Mouse (Mus musculus) kidney, embryonic 15.5 days (tissue): ENCODE measurements around the gene Rmdn2. TPM values are rescaled to one million over a fixed set of nuclear protein-coding genes. Genes with fewer than 3 reads are reported as not detected.

Source experiments
- ATAC-seq: fragments of 200-750 bp; cut with Nextera tagmentation; replicated peaks from 2 replicates; pipeline ENCODE4 v1.8.0; 2017; ENCODE audit warnings: moderate TSS enrichment; ENCODE audit not compliant: low FRiP score
- H3K27ac ChIP-seq: fragments of 300-500 bp; sonication (generic); 2 replicates; pipeline ENCODE4 v1.5.1; 2015; ENCODE audit warnings: mild to moderate bottlenecking, inconsistent platforms
- H3K27me3 ChIP-seq: fragments of 300-500 bp; sonication (generic); 2 replicates; pipeline ENCODE4 v1.6.1; 2015; ENCODE audit warnings: inconsistent platforms
- H3K36me3 ChIP-seq: fragments of 300-500 bp; sonication (generic); 2 replicates; pipeline ENCODE4 v1.6.1; 2015; ENCODE audit warnings: inconsistent platforms
- H3K4me1 ChIP-seq: fragments of 300-500 bp; sonication (generic); 2 replicates; pipeline ENCODE4 v1.6.1; 2015; ENCODE audit warnings: inconsistent platforms
- H3K4me2 ChIP-seq: fragments of 300-500 bp; sonication (generic); 2 replicates; pipeline ENCODE4 v1.6.1; 2015; ENCODE audit warnings: moderate library complexity, mild to moderate bottlenecking, inconsistent platforms
- H3K4me3 ChIP-seq: fragments of 300-500 bp; sonication (generic); replicated peaks from 2 replicates; pipeline ENCODE4 v1.5.1; 2015; ENCODE audit warnings: mild to moderate bottlenecking, inconsistent platforms
- H3K9ac ChIP-seq: fragments of 300-500 bp; sonication (generic); 2 replicates; pipeline ENCODE4 v1.6.1; 2015; ENCODE audit warnings: mild to moderate bottlenecking, inconsistent platforms
- H3K9me3 ChIP-seq: fragments of 300-500 bp; sonication (generic); replicated peaks from 2 replicates; pipeline ENCODE4 v1.6.1; 2016; ENCODE audit warnings: inconsistent platforms
- WGBS: fragments of 180-500 bp; shearing (Covaris S2); methylation state at CpG from one replicate; pipeline ENCODE4 v1.1.7; 2015; ENCODE audit warnings: mixed read lengths; 5-methylcytosine and 5-hydroxymethylcytosine counted together
- polyA plus RNA-seq: library from polyadenylated mRNA; unstranded; fragments of >200 nt; fragmentation: Nextera tagmentation; extraction: Ambion mirVana; gene quantifications from 2 replicates; pipeline ENCODE4 v1.2.1, GENCODE M21; 2015

Rmdn2 gene
- polyA plus RNA-seq, 1 experiment from 2014 or later = 15.5 TPM

DNA sequence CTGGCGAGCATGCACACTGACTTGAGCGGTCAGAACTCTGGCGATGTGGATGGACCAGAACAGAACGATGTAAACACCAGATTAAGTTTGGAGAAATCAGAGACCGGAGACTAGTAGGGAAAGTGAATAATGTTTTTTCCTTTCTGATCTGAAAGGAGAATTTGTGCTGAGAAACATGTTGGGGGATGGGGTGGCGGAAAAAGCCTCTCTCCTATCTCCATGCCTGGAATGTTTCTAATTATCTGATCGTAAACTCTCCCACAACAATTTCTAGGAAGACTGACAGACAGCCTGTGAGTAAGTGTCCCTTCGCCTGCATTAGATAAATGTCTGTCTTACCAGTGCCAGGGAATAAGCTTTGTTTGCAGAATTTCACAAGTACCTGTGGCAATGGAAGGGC is 119.3 kb downstream of the Rmdn2 start:
- H3K36me3 ChIP-seq = no peaks in the 10 kb centered on the region
- WGBS = 42% methylated on average over 8 of the region's 8 CpGs
- peaks cover 38% of the 10 kb centered on the region for H3K4me1 ChIP-seq
- peak overlapping the region; percentile 3; the same call in 1 of the 2 replicates for H3K27ac ChIP-seq
- no peak overlapping the region for H3K4me3 ChIP-seq
- ATAC-seq = no peak
- H3K27me3 ChIP-seq = no peaks in the 10 kb centered on the region
- H3K9ac ChIP-seq = no peak overlapping the region
- no peaks in the 10 kb centered on the region for H3K9me3 ChIP-seq
- H3K4me2 ChIP-seq = no peak overlapping the region

DNA sequence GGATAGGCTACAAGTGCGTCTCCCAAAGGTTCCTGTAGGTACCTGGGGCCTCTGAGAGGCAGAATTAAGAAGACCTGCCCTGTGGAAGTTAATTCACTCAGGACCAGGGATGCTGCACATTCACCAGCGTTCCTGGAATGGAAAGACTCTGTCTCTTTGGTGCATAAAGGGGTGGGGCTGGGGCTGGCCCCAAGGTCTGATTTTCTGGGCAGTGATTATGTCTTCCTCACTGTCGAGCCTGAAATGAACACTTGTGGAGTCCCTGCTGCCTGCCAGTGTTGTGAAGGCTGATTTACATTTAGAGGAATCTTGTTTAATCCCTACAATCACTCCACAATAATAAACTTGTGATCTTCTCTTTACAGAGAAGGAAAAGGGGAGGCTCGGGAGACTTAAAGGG is 121.4 kb downstream of the Rmdn2 start:
- peaks cover 45% of the 10 kb centered on the region for H3K4me1 ChIP-seq
- no peaks in the 10 kb centered on the region for H3K9me3 ChIP-seq
- no peak overlapping the region for H3K4me3 ChIP-seq
- H3K9ac ChIP-seq = no peak overlapping the region
- no peaks in the 10 kb centered on the region for H3K27me3 ChIP-seq
- no peaks in the 10 kb centered on the region for H3K36me3 ChIP-seq
- no peak overlapping the region for H3K27ac ChIP-seq
- WGBS = 63% methylated on average over 4 of the region's 4 CpGs
- ATAC-seq = no peak
- no peak overlapping the region for H3K4me2 ChIP-seq

DNA sequence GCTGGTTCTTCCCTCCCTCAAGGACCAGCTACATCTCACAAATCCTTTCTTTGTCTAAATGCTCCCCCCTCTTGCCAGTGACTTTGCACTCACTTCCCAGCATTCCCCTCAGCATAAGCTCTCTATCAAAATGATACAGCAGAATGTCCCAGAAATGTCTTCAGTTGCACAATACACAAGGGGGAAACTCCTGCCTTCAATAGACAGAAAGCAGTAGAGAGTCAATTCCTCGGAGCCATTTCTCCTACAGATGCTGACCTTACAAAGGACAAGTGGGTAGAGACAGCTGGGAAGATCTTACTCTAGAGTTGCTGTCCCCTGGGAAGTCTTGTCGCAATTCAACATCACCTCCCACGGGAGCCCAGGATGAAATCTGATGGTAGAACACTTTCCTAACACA is 125.9 kb downstream of the Rmdn2 start:
- no peaks in the 10 kb centered on the region for H3K27me3 ChIP-seq
- no peak overlapping the region for H3K9ac ChIP-seq
- H3K4me1 ChIP-seq = peaks cover 31% of the 10 kb centered on the region
- no peak overlapping the region for H3K4me2 ChIP-seq
- no peaks in the 10 kb centered on the region for H3K9me3 ChIP-seq
- 40% methylated on average over 3 of the region's 3 CpGs for WGBS
- ATAC-seq = no peak
- no peaks in the 10 kb centered on the region for H3K36me3 ChIP-seq
- no peak overlapping the region for H3K27ac ChIP-seq
- no peak overlapping the region for H3K4me3 ChIP-seq

DNA sequence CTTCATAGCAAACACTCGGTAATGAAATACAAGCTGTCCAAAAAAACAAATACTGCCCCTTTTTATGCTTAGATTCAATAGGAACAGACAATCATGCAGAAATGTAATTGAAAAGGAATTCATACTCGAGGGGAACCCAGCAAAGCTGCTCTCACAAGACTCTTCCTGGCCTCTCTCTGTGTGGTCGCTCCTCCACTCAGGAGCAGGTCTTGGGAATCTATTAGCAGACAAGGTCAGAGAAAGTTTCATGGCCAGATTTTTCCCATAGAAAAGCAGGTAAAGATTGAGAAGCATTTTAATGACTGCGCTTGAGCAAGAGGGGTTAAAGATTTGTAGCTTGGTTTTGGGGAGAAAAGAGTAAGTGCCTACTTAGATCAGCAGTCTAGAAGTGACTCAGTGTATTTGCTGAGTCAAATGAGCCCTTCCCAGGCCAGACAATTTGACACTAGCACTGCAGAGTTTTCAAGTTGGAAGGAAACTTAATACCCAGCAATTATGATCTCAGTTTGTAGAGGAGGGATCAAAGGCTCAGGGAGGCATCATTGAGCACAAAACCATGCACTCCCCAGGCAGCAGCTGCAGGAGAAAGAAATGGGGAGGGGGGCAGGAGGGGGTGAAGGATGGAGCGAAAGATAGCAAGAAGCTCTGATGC is 127.3 kb downstream of the Rmdn2 start:
- H3K4me1 ChIP-seq = peaks cover 32% of the 10 kb centered on the region
- no peaks in the 10 kb centered on the region for H3K27me3 ChIP-seq
- no peak overlapping the region for H3K4me3 ChIP-seq
- H3K9ac ChIP-seq = no peak overlapping the region
- 21% methylated on average over 5 of the region's 5 CpGs for WGBS
- peak overlapping the region; percentile 66 for H3K27ac ChIP-seq
- H3K4me2 ChIP-seq = no peak overlapping the region
- no peaks in the 10 kb centered on the region for H3K9me3 ChIP-seq
- peak; percentile 76 for ATAC-seq
- no peaks in the 10 kb centered on the region for H3K36me3 ChIP-seq

DNA sequence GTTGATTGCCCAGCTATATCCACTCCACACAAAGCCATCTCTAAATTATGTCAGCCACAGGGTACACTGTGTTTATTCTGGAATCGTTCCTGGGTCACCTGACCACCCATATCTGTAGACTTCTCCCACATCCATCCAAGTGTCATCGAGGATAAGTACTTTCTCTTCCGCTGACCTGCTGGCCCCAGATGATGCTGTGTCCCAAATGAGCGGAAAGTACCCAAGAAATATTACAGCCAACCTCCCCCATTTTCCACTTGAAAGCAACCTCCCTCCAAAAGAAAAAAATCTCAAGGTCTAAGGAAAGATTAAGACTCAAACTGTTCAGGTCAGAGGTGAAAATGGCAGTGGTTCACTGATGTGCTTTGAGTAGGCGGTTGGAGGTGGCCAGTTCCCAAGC is 131.0 kb downstream of the Rmdn2 start:
- ATAC-seq = no peak
- H3K9ac ChIP-seq = no peak overlapping the region
- peaks cover 53% of the 10 kb centered on the region for H3K4me1 ChIP-seq
- WGBS = 45% methylated on average over 5 of the region's 5 CpGs
- H3K9me3 ChIP-seq = no peaks in the 10 kb centered on the region
- no peak overlapping the region for H3K4me3 ChIP-seq
- H3K36me3 ChIP-seq = no peaks in the 10 kb centered on the region
- no peaks in the 10 kb centered on the region for H3K27me3 ChIP-seq
- no peak overlapping the region for H3K4me2 ChIP-seq
- 0 out of 2 replicates have a peak overlapping the region, but pooled peaks have one; percentile 37 for H3K27ac ChIP-seq

Other genes with a start within 250 kb of the Rmdn2 start
- 16.5 and 17.2 TPM in 2 replicates for gene Cyp1b1, start 103.2 kb downstream of the Rmdn2 start, polyA plus RNA-seq